Mouse (Mus musculus) stomach, postnatal 0 days (tissue): ENCODE data around the gene Ptprt.

Experiments used
- CTCF ChIP-seq: IDR thresholded peaks from 2 replicates; pipeline ENCODE4 v1.5.1; 2016; ENCODE audit warnings: antibody characterized with exemption, low read depth, mild to moderate bottlenecking, moderate library complexity
- EP300 ChIP-seq: optimal IDR thresholded peaks from 2 replicates; pipeline ENCODE3; 2016; ENCODE audit warnings: antibody characterized with exemption

- TF ChIP-seq EP300, result no peak
- peak; percentile 34; the same call in 1 of the 2 replicates for TF ChIP-seq CTCF
These were observed 148.9 kb downstream of the Ptprt start for GRCm38 (mm10) chr2:162512094-162512493.
